Mouse (Mus musculus) brain, embryonic 14.5 days (tissue): ENCODE data around the gene As3mt.

Experiments used
- CTCF ChIP-seq: fragments of 200-500 bp; IDR thresholded peaks from 2 replicates; pipeline ENCODE4 v1.5.1; 2012; ENCODE audit warnings: inconsistent platforms, mild to moderate bottlenecking, moderate library complexity, borderline replicate concordance; ENCODE audit not compliant: insufficient read depth, insufficient read length; ENCODE audit errors: extremely low read depth
- POLR2A ChIP-seq: fragments of 200-500 bp; IDR thresholded peaks from 2 replicates; pipeline ENCODE4 v1.6.1; 2012; ENCODE audit warnings: mild to moderate bottlenecking, inconsistent platforms, borderline replicate concordance; ENCODE audit not compliant: poor library complexity, insufficient read depth, insufficient read length, severe bottlenecking; ENCODE audit errors: extremely low read depth

DNA sequence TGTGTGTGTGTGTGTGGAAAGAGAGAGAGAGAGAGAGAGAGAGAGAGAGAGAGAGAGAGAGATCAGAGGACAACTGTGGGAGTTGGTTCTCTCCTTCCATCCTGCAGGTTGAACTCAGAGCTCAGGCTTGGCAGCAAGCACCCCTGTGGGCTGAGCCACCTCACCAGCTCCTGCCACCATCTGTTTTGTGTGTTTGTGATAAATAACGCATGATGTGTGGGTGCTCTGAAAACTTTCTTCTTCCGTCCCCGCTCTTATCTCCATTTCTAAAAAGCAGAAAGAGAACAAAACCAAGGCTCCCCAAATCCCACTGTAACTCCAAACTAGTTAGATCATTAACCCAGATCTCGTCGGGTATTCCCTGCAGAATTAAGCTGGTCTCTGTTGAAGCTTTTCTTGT, 58.9 kb downstream of the As3mt start:
- TF ChIP-seq POLR2A (no peak), CTCF (no peak)
